14 mouse cellular contexts compared by ENCODE assay signal in genomic region chr9:57969736-57970495, GRCm38 (mm10). TPM values are rescaled to one million over a fixed set of nuclear protein-coding genes. Genes with fewer than 3 reads are reported as not detected.
A peak's percentile ranks its signal among the peaks of the same experiment; 100 is the strongest.
DNase-seq lines count a peak whose midpoint lies in the region; ATAC-seq and TF ChIP-seq lines count a peak whose summit lies in the region.
"Had no signal": no experiment of that assay in that cellular context is flagged by ENCODE, and none has a peak within 500 bp of the region (broad histone marks: within the 10 kb centered on the region; RNA-seq: fewer than 3 reads in every experiment).

No protein-coding gene starts in this region.

- H3K4me2 ChIP-seq in hindbrain, postnatal 0 days (ENCODE audit: low read depth, low read length) = no peak overlapping the region
- H3K4me2 ChIP-seq in hindbrain, embryonic 16.5 days (ENCODE audit: low read length) = no peak overlapping the region
- no peak overlapping the region for H3K4me2 ChIP-seq in intestine, postnatal 0 days (replicated peaks; ENCODE audit: low read depth)
- H3K4me2 ChIP-seq: liver, embryonic 13.5 days had no signal

- H3K9ac ChIP-seq in hindbrain, postnatal 0 days (replicated peaks; ENCODE audit: low read length) = no peak overlapping the region
- no peak overlapping the region for H3K9ac ChIP-seq in hindbrain, embryonic 16.5 days (ENCODE audit: low read depth, low read length)
- no peak overlapping the region for H3K9ac ChIP-seq in intestine, postnatal 0 days (ENCODE audit: low read depth, low read length)
- H3K9ac ChIP-seq: liver, embryonic 13.5 days had no signal

- 0 out of 2 replicates have a peak, but pooled peaks have one; percentile 40 for ATAC-seq in hindbrain, postnatal 0 days
- ATAC-seq in hindbrain, embryonic 16.5 days = no peak
- peak; percentile 1; the same call in 1 of the 2 replicates for ATAC-seq in intestine, postnatal 0 days

- 69% methylated on average over 11 of the region's 11 CpGs for WGBS in hindbrain, postnatal 0 days
- WGBS in hindbrain, embryonic 16.5 days = 77% methylated on average over 11 of the region's 11 CpGs
- 42% methylated on average over 11 of the region's 11 CpGs for whole genome bisulfite sequencing in spleen, adult 2 months
- 61% methylated on average over 11 of the region's 11 CpGs for WGBS in intestine, postnatal 0 days

- H3K9me3 ChIP-seq in hindbrain, postnatal 0 days (ENCODE audit: low read length) = no peaks in the 10 kb centered on the region
- no peaks in the 10 kb centered on the region for H3K9me3 ChIP-seq in hindbrain, embryonic 16.5 days (ENCODE audit: control insufficient read depth, low read length)
- H3K9me3 ChIP-seq in intestine, postnatal 0 days (ENCODE audit: control insufficient read depth) = no peaks in the 10 kb centered on the region
- H3K9me3 ChIP-seq: G1E; liver, embryonic 13.5 days had no signal

- H3K4me3 ChIP-seq in hindbrain, postnatal 0 days (ENCODE audit: low read length) = no peak overlapping the region
- no peak overlapping the region for H3K4me3 ChIP-seq in hindbrain, embryonic 16.5 days (ENCODE audit: low read length)
- H3K4me3 ChIP-seq in spleen, adult 2 months (ENCODE audit: extremely low read depth, insufficient read depth, insufficient read length) = no peak overlapping the region
- H3K4me3 ChIP-seq in intestine, postnatal 0 days (ENCODE audit: low read depth, low read length) = no peak overlapping the region
- H3K4me3 ChIP-seq: liver, embryonic 13.5 days had no signal

- 0 out of 2 replicates have a peak, but pooled peaks cover 6% of the 10 kb centered on the region for H3K4me1 ChIP-seq in hindbrain, postnatal 0 days (ENCODE audit: insufficient read depth, low read length)
- H3K4me1 ChIP-seq in hindbrain, embryonic 16.5 days (ENCODE audit: control insufficient read depth, insufficient read depth, low read depth, low read length) = no peaks in the 10 kb centered on the region
- H3K4me1 ChIP-seq in spleen, adult 2 months (ENCODE audit: control insufficient read depth, insufficient read depth, insufficient read length) = peaks cover 68% of the 10 kb centered on the region
- peaks cover 25% of the 10 kb centered on the region for H3K4me1 ChIP-seq in intestine, postnatal 0 days (replicated peaks; ENCODE audit: control insufficient read depth, insufficient read depth, low read length)

- no peaks in the 10 kb centered on the region for H3K36me3 ChIP-seq in hindbrain, postnatal 0 days (ENCODE audit: insufficient read depth, low read length)
- H3K36me3 ChIP-seq in hindbrain, embryonic 16.5 days (ENCODE audit: control insufficient read depth, insufficient read depth, low read length) = no peaks in the 10 kb centered on the region
- no peaks in the 10 kb centered on the region for H3K36me3 ChIP-seq in spleen, adult 2 months (ENCODE audit: control insufficient read depth, insufficient read depth, low read length)
- H3K36me3 ChIP-seq in intestine, postnatal 0 days (ENCODE audit: control insufficient read depth, insufficient read depth) = no peaks in the 10 kb centered on the region
- H3K36me3 ChIP-seq: G1E; liver, embryonic 13.5 days had no signal

- peak; percentile 36 for DNase-seq in hindbrain, postnatal 0 days (ENCODE audit: low spot score)
- no peak for DNase-seq in spleen, adult 2 months (ENCODE audit: low read depth in 1 of 2, low spot score in 2 of 2)
- DNase-seq in spleen, postnatal 10 days (ENCODE audit: low spot score in 2 of 2) = no peak
- peak; percentile 44 to 67 for DNase-seq in thymus, postnatal 36 days
- no peak for DNase-seq in c-Kit-positive CD71-positive TER-119-positive erythroid progenitor cells, embryonic 14.5 days (ENCODE audit: low spot score)
- no peak for DNase-seq in yolk sac, embryonic 10.5 days (ENCODE audit: low spot score)
- DNase-seq: adrenal gland, postnatal 10 days; cerebellum, postnatal 14 days; liver, embryonic 13.5 days; right cerebral cortex, postnatal 4 days had no signal

- no peak for TF ChIP-seq CTCF in hindbrain, postnatal 0 days (IDR thresholded peaks at IDR 0.05; ENCODE audit: low read depth)
- no peak for TF ChIP-seq CTCF in spleen, adult 2 months (IDR thresholded peaks at IDR 0.05; ENCODE audit: extremely low read depth, insufficient read depth, insufficient read length, insufficient replicate concordance)
- TF ChIP-seq CTCF in intestine, postnatal 0 days (IDR thresholded peaks at IDR 0.05; ENCODE audit: low read depth) = no peak

- no peak overlapping the region for H3K27ac ChIP-seq in hindbrain, postnatal 0 days
- H3K27ac ChIP-seq in hindbrain, embryonic 16.5 days (ENCODE audit: low read depth, low read length) = no peak overlapping the region
- 0 out of 2 replicates have a peak overlapping the region, but pooled peaks have one; percentile 1 for H3K27ac ChIP-seq in spleen, adult 2 months (ENCODE audit: insufficient read depth, low read length)
- peak overlapping the region; percentile 85 for H3K27ac ChIP-seq in intestine, postnatal 0 days (ENCODE audit: low read depth, low read length)
- H3K27ac ChIP-seq: liver, embryonic 13.5 days had no signal

- TF ChIP-seq POLR2A in spleen, adult 2 months (IDR thresholded peaks at IDR 0.05; ENCODE audit: low read depth, low read length) = no peak

- H3K27me3 ChIP-seq in hindbrain, postnatal 0 days (ENCODE audit: insufficient read depth, low read length) = no peaks in the 10 kb centered on the region
- H3K27me3 ChIP-seq in hindbrain, embryonic 16.5 days (replicated peaks; ENCODE audit: control insufficient read depth, insufficient read depth, low read length) = no peaks in the 10 kb centered on the region
- H3K27me3 ChIP-seq in spleen, adult 2 months (ENCODE audit: control insufficient read depth, insufficient read depth, low read length) = no peaks in the 10 kb centered on the region
- no peaks in the 10 kb centered on the region for H3K27me3 ChIP-seq in intestine, postnatal 0 days (replicated peaks; ENCODE audit: control insufficient read depth, insufficient read depth, low read length)
- H3K27me3 ChIP-seq: liver, embryonic 13.5 days had no signal

RNA-seq across cellular contexts. Expression of gene Sema7a, which starts 30.0 kb away (rescaled TPM):
- 60.2 and 62.8 TPM in 2 replicates for total RNA-seq in hindbrain, postnatal 0 days (2014; rRNA removed)
- 4.0 and 4.9 TPM in 2 replicates for polyA plus RNA-seq in hindbrain, postnatal 0 days (2015; fragmentation: Nextera tagmentation; extraction: Ambion mirVana)
- 2.1 and 2.9 TPM in 2 replicates for polyA plus RNA-seq in hindbrain, embryonic 16.5 days (2015; fragmentation: Nextera tagmentation; extraction: Ambion mirVana)
- 26.1 and 35.7 TPM in 2 replicates for polyA plus RNA-seq in spleen, adult 2 months (2012; rRNA removed)
- polyA plus RNA-seq in intestine, postnatal 0 days (2015; fragmentation: Nextera tagmentation; extraction: Ambion mirVana) = 6.9 and 7.1 TPM in 2 replicates
- total RNA-seq: G1E had no signal
- polyA plus RNA-seq: liver, embryonic 13.5 days had no signal

RNA-seq across cellular contexts. Expression of gene Cyp11a1, which starts 36.3 kb away (rescaled TPM):
- 4.1 and 4.3 TPM in 2 replicates for total RNA-seq in hindbrain, postnatal 0 days (2014; rRNA removed)
- 1.2 and 1.8 TPM in 2 replicates for polyA plus RNA-seq in hindbrain, postnatal 0 days (2015; fragmentation: Nextera tagmentation; extraction: Ambion mirVana)
- 1.7 and 2.4 TPM in 2 replicates for polyA plus RNA-seq in hindbrain, embryonic 16.5 days (2015; fragmentation: Nextera tagmentation; extraction: Ambion mirVana)
- 0.52 and 0.67 TPM in 2 replicates for polyA plus RNA-seq in spleen, adult 2 months (2012; rRNA removed)
- 4.4 and 7.8 TPM in 2 replicates for polyA plus RNA-seq in intestine, postnatal 0 days (2015; fragmentation: Nextera tagmentation; extraction: Ambion mirVana)
- polyA plus RNA-seq: forebrain, embryonic 11.5 days had no signal

RNA-seq across cellular contexts. Expression of gene Ubl7, which starts 59.1 kb away (rescaled TPM):
- total RNA-seq in hindbrain, postnatal 0 days (2014; rRNA removed) = 96.6 and 116 TPM in 2 replicates
- 151 and 152 TPM in 2 replicates for polyA plus RNA-seq in hindbrain, postnatal 0 days (2015; fragmentation: Nextera tagmentation; extraction: Ambion mirVana)
- 169 and 177 TPM in 2 replicates for polyA plus RNA-seq in hindbrain, embryonic 16.5 days (2015; fragmentation: Nextera tagmentation; extraction: Ambion mirVana)
- polyA plus RNA-seq in spleen, adult 2 months (2012; rRNA removed) = 88.3 and 131 TPM in 2 replicates
- polyA plus RNA-seq in intestine, postnatal 0 days (2015; fragmentation: Nextera tagmentation; extraction: Ambion mirVana) = 77.1 and 80.7 TPM in 2 replicates

Comparison
In these comparisons a context has a peak if more than half of its experiments do, and no peak if none do; other contexts are left out.
1. DNase-seq: peak in hindbrain, postnatal 0 days (single experiment) and thymus, postnatal 36 days (2 of 2); none in spleen, adult 2 months (0 of 2), spleen, postnatal 10 days (0 of 2), c-Kit-positive CD71-positive TER-119-positive erythroid progenitor cells, embryonic 14.5 days (single experiment) and yolk sac, embryonic 10.5 days (single experiment).
2. H3K27ac ChIP-seq: peak in spleen, adult 2 months (single experiment) and intestine, postnatal 0 days (single experiment); none in hindbrain, postnatal 0 days (single experiment) and hindbrain, embryonic 16.5 days (single experiment).